Mouse (Mus musculus): ENCODE measurements at regions not wholly inside any gene's neighbourhood (a gene's known extent, or its start where the extent isn't known, plus 50 kb on each side); places are given as distances from the start of the nearest gene placed in this dataset.
"Not testable (repeated sequence)": the region's sequence is repeated elsewhere in the genome, so short reads cannot be mapped to it uniquely, and the experiment has no call there.

- DNase-seq (ENCODE audit: low spot score in 2 of 2): no peak
Measured at GRCm38 (mm10) chr8:89566461-89566860, 522.5 kb upstream of the Sall1 start.

- DNase-seq (ENCODE audit: low spot score in 2 of 2): no peak
Measured at GRCm38 (mm10) chr8:89565147-89565826, 521.3 kb upstream of the Sall1 start.

- no peak for DNase-seq (ENCODE audit: low spot score in 2 of 2)
Measured at GRCm38 (mm10) chr8:89563544-89563943, 519.6 kb upstream of the Sall1 start.

GRCm38 (mm10) chr8:89562597-89562996 is 518.6 kb upstream of the Sall1 start:
- no peak for DNase-seq (ENCODE audit: low spot score in 2 of 2)

- DNase-seq (ENCODE audit: low spot score in 2 of 2): no peak
Measured at GRCm38 (mm10) chr8:89541231-89541630, 497.3 kb upstream of the Sall1 start.

GRCm38 (mm10) chr8:89534605-89535004 is 490.6 kb upstream of the Sall1 start:
- DNase-seq (ENCODE audit: low spot score in 2 of 2): no peak

- DNase-seq (ENCODE audit: low spot score in 2 of 2): no peak
Measured at GRCm38 (mm10) chr8:89525041-89525440, 481.1 kb upstream of the Sall1 start.

- DNase-seq (ENCODE audit: low spot score in 2 of 2): no peak
Measured at GRCm38 (mm10) chr8:89523336-89523735, 479.4 kb upstream of the Sall1 start.

GRCm38 (mm10) chr8:89516602-89517001 is 472.6 kb upstream of the Sall1 start:
- DNase-seq (ENCODE audit: low spot score in 2 of 2): no peak

- no peak for DNase-seq (ENCODE audit: low spot score in 2 of 2)
Measured at GRCm38 (mm10) chr8:89514270-89514669, 470.3 kb upstream of the Sall1 start.

GRCm38 (mm10) chr8:89507639-89508038 is 463.7 kb upstream of the Sall1 start:
- no peak for DNase-seq (ENCODE audit: low spot score in 2 of 2)

GRCm38 (mm10) chr8:89503545-89504234 is 459.7 kb upstream of the Sall1 start:
- no peak for DNase-seq (ENCODE audit: low spot score in 2 of 2)

GRCm38 (mm10) chr8:89503030-89503429 is 459.1 kb upstream of the Sall1 start:
- no peak for DNase-seq (ENCODE audit: low spot score in 2 of 2)

GRCm38 (mm10) chr8:89501756-89502155 is 457.8 kb upstream of the Sall1 start:
- DNase-seq (ENCODE audit: low spot score in 2 of 2): no peak

GRCm38 (mm10) chr8:89499831-89500230 is 455.9 kb upstream of the Sall1 start:
- DNase-seq (ENCODE audit: low spot score in 2 of 2): no peak

- DNase-seq (ENCODE audit: low spot score in 2 of 2): no peak
Measured at GRCm38 (mm10) chr8:89498088-89498695, 454.2 kb upstream of the Sall1 start.

GRCm38 (mm10) chr8:89492336-89492735 is 448.4 kb upstream of the Sall1 start:
- DNase-seq (ENCODE audit: low spot score in 2 of 2): no peak

GRCm38 (mm10) chr8:89482481-89482880 is 438.5 kb upstream of the Sall1 start:
- not testable (repeated sequence) for DNase-seq (ENCODE audit: low spot score in 2 of 2)

- no peak for DNase-seq (ENCODE audit: low spot score in 2 of 2)
Measured at GRCm38 (mm10) chr8:89476930-89477329, 433.0 kb upstream of the Sall1 start.

GRCm38 (mm10) chr8:89471116-89471515 is 427.2 kb upstream of the Sall1 start:
- DNase-seq (ENCODE audit: low spot score in 2 of 2): no peak

GRCm38 (mm10) chr8:89468782-89469220 is 424.8 kb upstream of the Sall1 start:
- no peak for DNase-seq (ENCODE audit: low spot score in 2 of 2)

- no peak for DNase-seq (ENCODE audit: low spot score in 2 of 2)
Measured at GRCm38 (mm10) chr8:89465211-89465753, 421.3 kb upstream of the Sall1 start.
